Mouse (Mus musculus) megakaryocyte-erythroid progenitor cell, adult 5-6 weeks (primary cell): ENCODE results near the gene Pik3r6. TPM values are rescaled to one million over a fixed set of nuclear protein-coding genes. Genes with fewer than 3 reads are reported as not detected.

Source experiments
- total RNA-seq, 2 experiments: library from RNA; stranded (forward) in 1 of 2; stranded (reverse) in 1 of 2; fragments of 200-1000, 215-1000 nt in 1 of 2; fragments of >200 nt in 1 of 2; fragmentation: Nextera tagmentation in 1 of 2; gene quantifications; 2 replicates each; pipeline ENCODE4 v1.2.3; 2014 to 2017

Gene Pik3r6
- total RNA-seq, 2 experiments from 2014 or later = 1.4 TPM; not detected in 1

Other genes with a start within 250 kb of the Pik3r6 start
- not detected in 2 replicates for gene Ntn1, start 102.2 kb upstream of the Pik3r6 start, total RNA-seq (2014; fragmentation: Nextera tagmentation)
- not detected in 2 replicates for gene Ntn1, start 102.2 kb upstream of the Pik3r6 start, total RNA-seq (2017)
- gene Pik3r5, start 70.9 kb upstream of the Pik3r6 start, total RNA-seq (2014; fragmentation: Nextera tagmentation) = 3.0 and 4.1 TPM in 2 replicates
- 0.88 and 2.5 TPM in 2 replicates for gene Pik3r5, start 70.9 kb upstream of the Pik3r6 start, total RNA-seq (2017)
- not detected in 2 replicates for gene Mfsd6l, start 53.2 kb downstream of the Pik3r6 start, total RNA-seq (2014; fragmentation: Nextera tagmentation)
- not detected in 2 replicates for gene Mfsd6l, start 53.2 kb downstream of the Pik3r6 start, total RNA-seq (2017)
- gene Ccdc42, start 84.0 kb downstream of the Pik3r6 start, total RNA-seq (2014; fragmentation: Nextera tagmentation) = not detected in 2 replicates
- gene Ccdc42, start 84.0 kb downstream of the Pik3r6 start, total RNA-seq (2017) = not detected in 2 replicates
- 100 and 113 TPM in 2 replicates for gene Myh10, start 188.5 kb downstream of the Pik3r6 start, total RNA-seq (2014; fragmentation: Nextera tagmentation)
- gene Myh10, start 188.5 kb downstream of the Pik3r6 start, total RNA-seq (2017) = 42.2 and 49.5 TPM in 2 replicates